10 mouse cellular contexts compared by ENCODE assay signal in genomic region chr1:43535519-43536000, GRCm38 (mm10).
DNase-seq lines count a peak whose midpoint lies in the region; ATAC-seq and TF ChIP-seq lines count a peak whose summit lies in the region.
"Had no signal": no experiment of that assay in that cellular context is flagged by ENCODE, and none has a peak within 500 bp of the region (broad histone marks: within the 10 kb centered on the region; RNA-seq: fewer than 3 reads in every experiment).

No protein-coding gene starts in this region.

- peak; percentile 55 for TF ChIP-seq EP300 in liver, embryonic 14.5 days (IDR thresholded peaks at IDR 0.05; ENCODE audit: low read depth)

- H3K4me2 ChIP-seq in heart, embryonic 15.5 days, result peak overlapping the region; percentile 20; the same call in 1 of the 2 replicates
- H3K4me2 ChIP-seq in liver, embryonic 14.5 days (ENCODE audit: low read depth), result peak overlapping the region; percentile 26
- no peak overlapping the region for H3K4me2 ChIP-seq in kidney, embryonic 15.5 days
- H3K4me2 ChIP-seq: intestine, embryonic 15.5 days; stomach, embryonic 15.5 days had no signal

- peaks cover 64% of the 10 kb centered on the region for H3K4me1 ChIP-seq in heart, embryonic 15.5 days (replicated peaks)
- H3K4me1 ChIP-seq in bone marrow macrophage, adult 2 months (ENCODE audit: control insufficient read depth, insufficient read depth, low read length), result peaks cover 12% of the 10 kb centered on the region
- H3K4me1 ChIP-seq in liver, embryonic 14.5 days (replicated peaks; ENCODE audit: control insufficient read depth in 2 of 2, insufficient read depth in 2 of 2, low read length in 1 of 2), result peaks cover 35 to 60% of the 10 kb centered on the region in 2 experiments
- H3K4me1 ChIP-seq in kidney, embryonic 15.5 days, result peaks cover 23% of the 10 kb centered on the region

- H3K27me3 ChIP-seq in heart, embryonic 15.5 days, result no peaks in the 10 kb centered on the region
- H3K27me3 ChIP-seq in liver, embryonic 14.5 days (ENCODE audit: control insufficient read depth, insufficient read depth, low read length), result no peaks in the 10 kb centered on the region
- no peaks in the 10 kb centered on the region for H3K27me3 ChIP-seq in kidney, embryonic 15.5 days
- H3K27me3 ChIP-seq: intestine, embryonic 15.5 days; stomach, embryonic 15.5 days had no signal

- H3K36me3 ChIP-seq in heart, embryonic 15.5 days, result no peaks in the 10 kb centered on the region
- H3K36me3 ChIP-seq in liver, embryonic 14.5 days (replicated peaks; ENCODE audit: control insufficient read depth, insufficient read depth, low read depth), result no peaks in the 10 kb centered on the region; the same call in 1 of the 2 replicates
- H3K36me3 ChIP-seq in kidney, embryonic 15.5 days, result peaks cover 39% of the 10 kb centered on the region
- H3K36me3 ChIP-seq: intestine, embryonic 15.5 days; stomach, embryonic 15.5 days had no signal

- intact Hi-C loops in heart, postnatal 36 days (cut with DNase I), result loop anchor here (5.0 kb wide), 1 partner anchor 233 kb away; no protein-coding TSS in a partner anchor

- no peaks in the 10 kb centered on the region for H3K9me3 ChIP-seq in heart, embryonic 15.5 days (replicated peaks)
- no peaks in the 10 kb centered on the region for H3K9me3 ChIP-seq in liver, embryonic 14.5 days (ENCODE audit: control insufficient read depth, low read length)
- H3K9me3 ChIP-seq in kidney, embryonic 15.5 days (replicated peaks), result no peaks in the 10 kb centered on the region
- H3K9me3 ChIP-seq: intestine, embryonic 15.5 days; stomach, embryonic 15.5 days had no signal

- peak overlapping the region; percentile 76 for H3K27ac ChIP-seq in heart, embryonic 15.5 days
- H3K27ac ChIP-seq in bone marrow macrophage, adult 2 months (ENCODE audit: insufficient read depth, low read depth, low read length), result peak overlapping the region; percentile 1; the same call in 1 of the 2 replicates
- no peak overlapping the region for H3K27ac ChIP-seq in liver, embryonic 14.5 days
- H3K27ac ChIP-seq in kidney, embryonic 15.5 days, result no peak overlapping the region
- H3K27ac ChIP-seq: intestine, embryonic 15.5 days; stomach, embryonic 15.5 days had no signal

- 0 out of 2 replicates have a peak, but pooled peaks have one; percentile 40 for ATAC-seq in heart, embryonic 15.5 days (replicated peaks; ENCODE audit: insufficient number of reproducible peaks, insufficient read depth, low FRiP score, low read depth)
- peak; percentile 53 for ATAC-seq in liver, embryonic 14.5 days (ENCODE audit: insufficient read depth)
- no peak for ATAC-seq in kidney, embryonic 15.5 days (replicated peaks; ENCODE audit: low FRiP score)
- ATAC-seq: intestine, embryonic 15.5 days had no signal

- H3K9ac ChIP-seq in heart, embryonic 15.5 days, result no peak overlapping the region
- H3K9ac ChIP-seq in liver, embryonic 14.5 days (replicated peaks), result no peak overlapping the region
- H3K9ac ChIP-seq in kidney, embryonic 15.5 days, result no peak overlapping the region
- H3K9ac ChIP-seq: intestine, embryonic 15.5 days; stomach, embryonic 15.5 days had no signal

- no peak for TF ChIP-seq CTCF in bone marrow macrophage, adult 2 months (IDR thresholded peaks at IDR 0.05; ENCODE audit: low read depth, low read length)
- no peak for TF ChIP-seq CTCF in liver, embryonic 14.5 days (IDR thresholded peaks at IDR 0.05; ENCODE audit: low read depth)

- DNase-seq in cerebellum, adult 18-20 months, result peak; percentile 35 to 45
- no peak for DNase-seq in cerebellum, adult 11-12 months
- no peak for DNase-seq in heart, postnatal 36 days
- no peak for DNase-seq in liver, embryonic 14.5 days (ENCODE audit: low read depth in 3 of 3, low spot score in 3 of 3)
- DNase-seq in adrenal gland, postnatal 10 days, result no peak

- WGBS in heart, embryonic 15.5 days, result 33% methylated on average over 6 of the region's 6 CpGs
- 13% methylated on average over 6 of the region's 6 CpGs for WGBS in liver, embryonic 14.5 days (ENCODE audit: insufficient replicate concordance)
- WGBS in kidney, embryonic 15.5 days, result 85% methylated on average over 6 of the region's 6 CpGs

- no peak overlapping the region for H3K4me3 ChIP-seq in heart, embryonic 15.5 days
- H3K4me3 ChIP-seq in bone marrow macrophage, adult 2 months (ENCODE audit: insufficient read depth, low read length), result no peak overlapping the region
- no peak overlapping the region for H3K4me3 ChIP-seq in liver, embryonic 14.5 days (ENCODE audit: insufficient read depth in 1 of 2, low read depth in 2 of 2, low read length in 2 of 2)
- no peak overlapping the region for H3K4me3 ChIP-seq in kidney, embryonic 15.5 days (replicated peaks)
- H3K4me3 ChIP-seq: intestine, embryonic 15.5 days; stomach, embryonic 15.5 days had no signal

- no peak for TF ChIP-seq POLR2A in bone marrow macrophage, adult 2 months (IDR thresholded peaks at IDR 0.05; ENCODE audit: borderline replicate concordance, low read depth, low read length)

Comparison
In these comparisons a context has a peak if more than half of its experiments do, and no peak if none do; other contexts are left out.
1. DNase-seq: peak in cerebellum, adult 18-20 months (2 of 2); none in cerebellum, adult 11-12 months (single experiment), heart, postnatal 36 days (0 of 2), liver, embryonic 14.5 days (0 of 3) and adrenal gland, postnatal 10 days (single experiment).
2. H3K27ac ChIP-seq: peak in heart, embryonic 15.5 days (single experiment) and bone marrow macrophage, adult 2 months (single experiment); none in liver, embryonic 14.5 days (single experiment) and kidney, embryonic 15.5 days (single experiment).